Mouse (Mus musculus): ENCODE results near the gene Tdrkh. TPM values are rescaled to one million over a fixed set of nuclear protein-coding genes. Genes with fewer than 3 reads are reported as not detected.

The Tdrkh gene
- polyA plus RNA-seq, 1 experiment from 2014 or later: 57.5 TPM

GRCm38 (mm10) chr3:94449377-94449776, 36.3 kb downstream of the Tdrkh start:
- DNase-seq (ENCODE audit: low spot score) (no peak), ATAC-seq (replicated peaks; ENCODE audit: low FRiP score) (no peak)
- no peak overlapping the region for H3K9ac ChIP-seq (ENCODE audit: low read length)
- WGBS: 93% methylated on average over 2 of the region's 2 CpGs
- H3K9me3 ChIP-seq (ENCODE audit: control insufficient read depth, low read length): no peaks in the 10 kb centered on the region
- H3K27me3 ChIP-seq (ENCODE audit: control insufficient read depth, insufficient read depth, low read length): no peaks in the 10 kb centered on the region
- H3K4me3 ChIP-seq (ENCODE audit: low read depth, low read length): no peak overlapping the region
- H3K4me1 ChIP-seq (replicated peaks; ENCODE audit: control insufficient read depth, insufficient read depth, low read length): no peaks in the 10 kb centered on the region
- no peak overlapping the region for H3K27ac ChIP-seq (ENCODE audit: low read depth, low read length)
- peaks cover 10% of the 10 kb centered on the region for H3K36me3 ChIP-seq (ENCODE audit: control insufficient read depth, insufficient read depth, low read length)
- no peak overlapping the region for H3K4me2 ChIP-seq (ENCODE audit: low read depth, low read length, severe bottlenecking)

GRCm38 (mm10) chr3:94456529-94457000, 43.5 kb downstream of the Tdrkh start:
- H3K27me3 ChIP-seq (ENCODE audit: control insufficient read depth, insufficient read depth, low read length): no peaks in the 10 kb centered on the region
- H3K9ac ChIP-seq (ENCODE audit: low read length): no peak overlapping the region
- H3K9me3 ChIP-seq (ENCODE audit: control insufficient read depth, low read length): no peaks in the 10 kb centered on the region
- DNase-seq (ENCODE audit: low spot score) (peak; percentile 93), ATAC-seq (replicated peaks; ENCODE audit: low FRiP score) (peak; percentile 90)
- H3K27ac ChIP-seq (ENCODE audit: low read depth, low read length): no peak overlapping the region
- peak overlapping the region; percentile 36; the same call in 1 of the 2 replicates for H3K4me2 ChIP-seq (ENCODE audit: low read depth, low read length, severe bottlenecking)
- WGBS: 3% methylated on average over 12 of the region's 12 CpGs
- no peaks in the 10 kb centered on the region for H3K36me3 ChIP-seq (ENCODE audit: control insufficient read depth, insufficient read depth, low read length)
- H3K4me3 ChIP-seq (ENCODE audit: low read depth, low read length): peak overlapping the region; percentile 14
- H3K4me1 ChIP-seq (replicated peaks; ENCODE audit: control insufficient read depth, insufficient read depth, low read length): no peaks in the 10 kb centered on the region

GRCm38 (mm10) chr3:94457055-94457454, 44.0 kb downstream of the Tdrkh start:
- no peak for ATAC-seq (replicated peaks; ENCODE audit: low FRiP score)
- H3K36me3 ChIP-seq (ENCODE audit: control insufficient read depth, insufficient read depth, low read length): no peaks in the 10 kb centered on the region
- H3K4me1 ChIP-seq (replicated peaks; ENCODE audit: control insufficient read depth, insufficient read depth, low read length): no peaks in the 10 kb centered on the region
- H3K27me3 ChIP-seq (ENCODE audit: control insufficient read depth, insufficient read depth, low read length): no peaks in the 10 kb centered on the region
- H3K9me3 ChIP-seq (ENCODE audit: control insufficient read depth, low read length): no peaks in the 10 kb centered on the region
- no peak overlapping the region for H3K27ac ChIP-seq (ENCODE audit: low read depth, low read length)
- H3K4me2 ChIP-seq (ENCODE audit: low read depth, low read length, severe bottlenecking): no peak overlapping the region
- 74% methylated on average over 3 of the region's 3 CpGs for WGBS
- H3K9ac ChIP-seq (ENCODE audit: low read length): no peak overlapping the region
- no peak overlapping the region; the same call in 1 of the 2 replicates for H3K4me3 ChIP-seq (ENCODE audit: low read depth, low read length)
- no peak for DNase-seq (ENCODE audit: low spot score)

GRCm38 (mm10) chr3:94459834-94460233, 46.8 kb downstream of the Tdrkh start:
- Histone ChIP-seq H3K9ac (ENCODE audit: low read length) (no peak overlapping the region), H3K4me3 (ENCODE audit: low read depth, low read length) (no peak overlapping the region), H3K4me2 (ENCODE audit: low read depth, low read length, severe bottlenecking) (no peak overlapping the region), H3K36me3 (ENCODE audit: control insufficient read depth, insufficient read depth, low read length) (no peaks in the 10 kb centered on the region), H3K4me1 (replicated peaks; ENCODE audit: control insufficient read depth, insufficient read depth, low read length) (peaks cover 9% of the 10 kb centered on the region), H3K9me3 (ENCODE audit: control insufficient read depth, low read length) (no peaks in the 10 kb centered on the region), H3K27me3 (ENCODE audit: control insufficient read depth, insufficient read depth, low read length) (no peaks in the 10 kb centered on the region), H3K27ac (ENCODE audit: low read depth, low read length) (no peak overlapping the region)
- ATAC-seq (replicated peaks; ENCODE audit: low FRiP score): no peak
- WGBS: 92% methylated on average over 2 of the region's 2 CpGs
- DNase-seq (ENCODE audit: low spot score): no peak

- ATAC-seq (replicated peaks; ENCODE audit: low FRiP score) (peak; percentile 81), DNase-seq (ENCODE audit: low spot score) (peak; percentile 67)
- no peaks in the 10 kb centered on the region for H3K27me3 ChIP-seq (ENCODE audit: control insufficient read depth, insufficient read depth, low read length)
- no peak overlapping the region for H3K9ac ChIP-seq (ENCODE audit: low read length)
- H3K4me1 ChIP-seq (replicated peaks; ENCODE audit: control insufficient read depth, insufficient read depth, low read length): peaks cover 16% of the 10 kb centered on the region
- no peak overlapping the region for H3K4me3 ChIP-seq (ENCODE audit: low read depth, low read length)
- WGBS: 43% methylated on average over 11 of the region's 11 CpGs
- H3K9me3 ChIP-seq (ENCODE audit: control insufficient read depth, low read length): no peaks in the 10 kb centered on the region
- peak overlapping the region; percentile 88 for H3K27ac ChIP-seq (ENCODE audit: low read depth, low read length)
- H3K4me2 ChIP-seq (ENCODE audit: low read depth, low read length, severe bottlenecking): peak overlapping the region; percentile 21; the same call in 1 of the 2 replicates
- no peaks in the 10 kb centered on the region for H3K36me3 ChIP-seq (ENCODE audit: control insufficient read depth, insufficient read depth, low read length)
Measured at GRCm38 (mm10) chr3:94463926-94464578, 51.0 kb downstream of the Tdrkh start.

GRCm38 (mm10) chr3:94465632-94466430, 52.8 kb downstream of the Tdrkh start:
- Histone ChIP-seq H3K9ac (ENCODE audit: low read length) (peak overlapping the region; percentile 27; the same call in 1 of the 2 replicates), H3K9me3 (ENCODE audit: control insufficient read depth, low read length) (no peaks in the 10 kb centered on the region), H3K4me1 (replicated peaks; ENCODE audit: control insufficient read depth, insufficient read depth, low read length) (peaks cover 17% of the 10 kb centered on the region), H3K4me3 (ENCODE audit: low read depth, low read length) (no peak overlapping the region), H3K4me2 (ENCODE audit: low read depth, low read length, severe bottlenecking) (no peak overlapping the region), H3K36me3 (ENCODE audit: control insufficient read depth, insufficient read depth, low read length) (no peaks in the 10 kb centered on the region), H3K27ac (ENCODE audit: low read depth, low read length) (peak overlapping the region; percentile 88), H3K27me3 (ENCODE audit: control insufficient read depth, insufficient read depth, low read length) (no peaks in the 10 kb centered on the region)
- ATAC-seq (replicated peaks; ENCODE audit: low FRiP score) (peak; percentile 73), DNase-seq (ENCODE audit: low spot score) (peak; percentile 62)
- WGBS: 40% methylated on average over 13 of the region's 13 CpGs

GRCm38 (mm10) chr3:94468931-94469330, 55.9 kb downstream of the Tdrkh start:
- DNase-seq (ENCODE audit: low spot score): no peak
- Histone ChIP-seq H3K27me3 (ENCODE audit: control insufficient read depth, insufficient read depth, low read length) (no peaks in the 10 kb centered on the region), H3K4me1 (replicated peaks; ENCODE audit: control insufficient read depth, insufficient read depth, low read length) (peaks cover 22% of the 10 kb centered on the region), H3K4me3 (ENCODE audit: low read depth, low read length) (no peak overlapping the region), H3K36me3 (ENCODE audit: control insufficient read depth, insufficient read depth, low read length) (no peaks in the 10 kb centered on the region), H3K9me3 (ENCODE audit: control insufficient read depth, low read length) (no peaks in the 10 kb centered on the region), H3K27ac (ENCODE audit: low read depth, low read length) (no peak overlapping the region), H3K4me2 (ENCODE audit: low read depth, low read length, severe bottlenecking) (no peak overlapping the region), H3K9ac (ENCODE audit: low read length) (no peak overlapping the region)
- 61% methylated on average over 3 of the region's 3 CpGs for WGBS
- no peak for ATAC-seq (replicated peaks; ENCODE audit: low FRiP score)

- ATAC-seq (replicated peaks; ENCODE audit: low FRiP score) (peak; percentile 81), DNase-seq (ENCODE audit: low spot score) (peak; percentile 85)
- Histone ChIP-seq H3K27ac (ENCODE audit: low read depth, low read length) (no peak overlapping the region), H3K27me3 (ENCODE audit: control insufficient read depth, insufficient read depth, low read length) (no peaks in the 10 kb centered on the region), H3K4me2 (ENCODE audit: low read depth, low read length, severe bottlenecking) (peak overlapping the region; percentile 46), H3K9me3 (ENCODE audit: control insufficient read depth, low read length) (no peaks in the 10 kb centered on the region), H3K36me3 (ENCODE audit: control insufficient read depth, insufficient read depth, low read length) (no peaks in the 10 kb centered on the region), H3K4me1 (replicated peaks; ENCODE audit: control insufficient read depth, insufficient read depth, low read length) (peaks cover 11% of the 10 kb centered on the region; the same call in 1 of the 2 replicates), H3K9ac (ENCODE audit: low read length) (no peak overlapping the region), H3K4me3 (ENCODE audit: low read depth, low read length) (peak overlapping the region; percentile 25)
- 12% methylated on average over 28 of the region's 28 CpGs for WGBS
Measured at GRCm38 (mm10) chr3:94472447-94473114, 59.5 kb downstream of the Tdrkh start.
